Mouse (Mus musculus) heart, embryonic 10.5 days (tissue): ENCODE measurements at regions not wholly inside any gene's neighbourhood (a gene's known extent, or its start where the extent isn't known, plus 50 kb on each side); places are given as distances from the start of the nearest gene placed in this dataset.

Source experiments
- DNase-seq: peaks from one replicate; pipeline ENCODE4 v3.0.0-alpha.2; 2017; ENCODE audit warnings: low spot score
- H3K27ac ChIP-seq: fragments of 300-500 bp; sonication (generic); 2 replicates; pipeline ENCODE4 v1.5.1; 2016; ENCODE audit warnings: mild to moderate bottlenecking
- H3K27me3 ChIP-seq: fragments of 300-500 bp; sonication (generic); 2 replicates; pipeline ENCODE4 v1.6.1; 2016; ENCODE audit warnings: mild to moderate bottlenecking; ENCODE audit not compliant: poor library complexity, insufficient read depth, severe bottlenecking
- H3K36me3 ChIP-seq: fragments of 300-500 bp; sonication (generic); 2 replicates; pipeline ENCODE4 v1.6.1; 2016; ENCODE audit warnings: mild to moderate bottlenecking, moderate library complexity
- H3K4me1 ChIP-seq: fragments of 300-500 bp; sonication (generic); 2 replicates; pipeline ENCODE4 v1.6.1; 2016; ENCODE audit warnings: mild to moderate bottlenecking
- H3K4me3 ChIP-seq: fragments of 300-500 bp; sonication (generic); 2 replicates; pipeline ENCODE4 v1.5.1; 2016; ENCODE audit warnings: mild to moderate bottlenecking, moderate library complexity
- H3K9me3 ChIP-seq: fragments of 300-500 bp; sonication (generic); 2 replicates; pipeline ENCODE4 v1.6.1; 2016; ENCODE audit warnings: mild to moderate bottlenecking, moderate library complexity
- WGBS: fragments of 180-500 bp; shearing (Covaris S2); methylation state at CpG from one replicate; pipeline ENCODE4 v1.1.7; 2016; 5-methylcytosine and 5-hydroxymethylcytosine counted together

GRCm38 (mm10) chr12:26774016-26774415 is 305.0 kb downstream of the Cmpk2 start:
- Histone ChIP-seq H3K4me3 (no peak overlapping the region), H3K9me3 (no peaks in the 10 kb centered on the region), H3K36me3 (no peaks in the 10 kb centered on the region), H3K4me1 (no peaks in the 10 kb centered on the region), H3K27ac (no peak overlapping the region), H3K27me3 (no peaks in the 10 kb centered on the region)
- DNase-seq, result no peak
- 81% methylated on average over 2 of the region's 2 CpGs for WGBS

GRCm38 (mm10) chr12:26770753-26771583 is 302.0 kb downstream of the Cmpk2 start:
- H3K27me3 ChIP-seq, result no peaks in the 10 kb centered on the region
- H3K9me3 ChIP-seq, result no peaks in the 10 kb centered on the region
- 82% methylated on average over 1 of the region's 1 CpGs for WGBS
- H3K36me3 ChIP-seq, result no peaks in the 10 kb centered on the region
- no peak overlapping the region for H3K4me3 ChIP-seq
- DNase-seq, result no peak
- H3K4me1 ChIP-seq, result no peaks in the 10 kb centered on the region
- no peak overlapping the region for H3K27ac ChIP-seq

GRCm38 (mm10) chr12:26767551-26767950 is 298.5 kb downstream of the Cmpk2 start:
- no peak overlapping the region for H3K4me3 ChIP-seq
- H3K36me3 ChIP-seq, result no peaks in the 10 kb centered on the region
- 76% methylated on average over 3 of the region's 3 CpGs for WGBS
- DNase-seq, result no peak
- no peak overlapping the region for H3K27ac ChIP-seq
- no peaks in the 10 kb centered on the region for H3K4me1 ChIP-seq
- H3K9me3 ChIP-seq, result no peaks in the 10 kb centered on the region
- no peaks in the 10 kb centered on the region for H3K27me3 ChIP-seq

GRCm38 (mm10) chr12:26758657-26759325 is 289.8 kb downstream of the Cmpk2 start:
- Histone ChIP-seq H3K4me1 (no peaks in the 10 kb centered on the region), H3K4me3 (no peak overlapping the region), H3K27ac (no peak overlapping the region), H3K27me3 (no peaks in the 10 kb centered on the region), H3K36me3 (no peaks in the 10 kb centered on the region), H3K9me3 (no peaks in the 10 kb centered on the region)
- DNase-seq, result no peak
- 87% methylated on average over 9 of the region's 9 CpGs for WGBS

- H3K27ac ChIP-seq, result no peak overlapping the region
- no peak for DNase-seq
- H3K4me3 ChIP-seq, result no peak overlapping the region
- no peaks in the 10 kb centered on the region for H3K27me3 ChIP-seq
- 59% methylated on average over 2 of the region's 2 CpGs for WGBS
- no peaks in the 10 kb centered on the region for H3K36me3 ChIP-seq
- no peaks in the 10 kb centered on the region for H3K9me3 ChIP-seq
- no peaks in the 10 kb centered on the region for H3K4me1 ChIP-seq
These were observed 287.3 kb downstream of the Cmpk2 start for GRCm38 (mm10) chr12:26756284-26756683.

GRCm38 (mm10) chr12:26754611-26755010 is 285.6 kb downstream of the Cmpk2 start:
- Histone ChIP-seq H3K4me1 (no peaks in the 10 kb centered on the region), H3K27ac (no peak overlapping the region), H3K4me3 (no peak overlapping the region), H3K27me3 (no peaks in the 10 kb centered on the region), H3K36me3 (no peaks in the 10 kb centered on the region), H3K9me3 (no peaks in the 10 kb centered on the region)
- no peak for DNase-seq
- WGBS, result 80% methylated on average over 2 of the region's 2 CpGs

GRCm38 (mm10) chr12:26734558-26734897 is 265.5 kb downstream of the Cmpk2 start:
- no peaks in the 10 kb centered on the region for H3K36me3 ChIP-seq
- H3K9me3 ChIP-seq, result no peaks in the 10 kb centered on the region
- H3K4me3 ChIP-seq, result no peak overlapping the region
- no peak for DNase-seq
- H3K27me3 ChIP-seq, result no peaks in the 10 kb centered on the region
- WGBS, result 48% methylated on average over 3 of the region's 3 CpGs
- no peak overlapping the region for H3K27ac ChIP-seq
- peaks cover 10% of the 10 kb centered on the region; the same call in 1 of the 2 replicates for H3K4me1 ChIP-seq

GRCm38 (mm10) chr12:26733822-26734557 is 265.0 kb downstream of the Cmpk2 start:
- no peaks in the 10 kb centered on the region for H3K27me3 ChIP-seq
- DNase-seq, result no peak
- 50% methylated on average over 4 of the region's 4 CpGs for WGBS
- no peak overlapping the region for H3K27ac ChIP-seq
- H3K4me3 ChIP-seq, result no peak overlapping the region
- no peaks in the 10 kb centered on the region for H3K9me3 ChIP-seq
- H3K4me1 ChIP-seq, result peaks cover 10% of the 10 kb centered on the region; the same call in 1 of the 2 replicates
- H3K36me3 ChIP-seq, result no peaks in the 10 kb centered on the region

- Histone ChIP-seq H3K4me1 (no peaks in the 10 kb centered on the region), H3K27me3 (no peaks in the 10 kb centered on the region), H3K36me3 (no peaks in the 10 kb centered on the region), H3K27ac (no peak overlapping the region), H3K9me3 (no peaks in the 10 kb centered on the region), H3K4me3 (no peak overlapping the region)
- 21% methylated on average over 1 of the region's 1 CpGs for WGBS
- DNase-seq, result no peak
These were observed 254.4 kb downstream of the Cmpk2 start for GRCm38 (mm10) chr12:26723399-26723798.

- Histone ChIP-seq H3K27me3 (no peaks in the 10 kb centered on the region), H3K27ac (no peak overlapping the region), H3K4me3 (no peak overlapping the region), H3K9me3 (no peaks in the 10 kb centered on the region), H3K36me3 (no peaks in the 10 kb centered on the region), H3K4me1 (no peaks in the 10 kb centered on the region)
- DNase-seq, result no peak
- WGBS, result 64% methylated on average over 1 of the region's 1 CpGs
These were observed 229.8 kb downstream of the Cmpk2 start for GRCm38 (mm10) chr12:26698838-26699237.

- H3K9me3 ChIP-seq, result no peaks in the 10 kb centered on the region
These were observed 219.0 kb downstream of the Cmpk2 start for GRCm38 (mm10) chr12:26688048-26688447.

GRCm38 (mm10) chr12:26680568-26680947 is 211.6 kb downstream of the Cmpk2 start:
- Histone ChIP-seq H3K36me3 (no peaks in the 10 kb centered on the region), H3K4me1 (peaks cover 15% of the 10 kb centered on the region), H3K9me3 (no peaks in the 10 kb centered on the region), H3K4me3 (no peak overlapping the region), H3K27ac (no peak overlapping the region), H3K27me3 (no peaks in the 10 kb centered on the region)
- no peak for DNase-seq
- WGBS, result 34% methylated on average over 3 of the region's 3 CpGs

More at GRCm38 (mm10) chr12:26688048-26688447, 219.0 kb downstream of the Cmpk2 start:
- H3K4me3 ChIP-seq, result no peak overlapping the region
- no peaks in the 10 kb centered on the region for H3K36me3 ChIP-seq
- no peaks in the 10 kb centered on the region for H3K4me1 ChIP-seq
- no peak overlapping the region for H3K27ac ChIP-seq
- H3K27me3 ChIP-seq, result no peaks in the 10 kb centered on the region
- no peak for DNase-seq
- WGBS, result 85% methylated on average over 4 of the region's 4 CpGs
